Mouse (Mus musculus) heart, embryonic 15.5 days (tissue): ENCODE results near the gene Synpr. TPM values are rescaled to one million over a fixed set of nuclear protein-coding genes. Genes with fewer than 3 reads are reported as not detected.
"Not testable (repeated sequence)": the region's sequence is repeated elsewhere in the genome, so short reads cannot be mapped to it uniquely, and the experiment has no call there.

Source experiments
- ATAC-seq: fragments of 200-750 bp; cut with Nextera tagmentation; replicated peaks from 2 replicates; pipeline ENCODE4 v1.8.0; 2017; ENCODE audit warnings: low read depth, moderate TSS enrichment; ENCODE audit not compliant: insufficient number of reproducible peaks, insufficient read depth, low FRiP score
- H3K27ac ChIP-seq: fragments of 300-500 bp; sonication (generic); 2 replicates; pipeline ENCODE4 v1.5.1; 2015; ENCODE audit warnings: mild to moderate bottlenecking, inconsistent platforms
- H3K27me3 ChIP-seq: fragments of 300-500 bp; sonication (generic); 2 replicates; pipeline ENCODE4 v1.6.1; 2015; ENCODE audit warnings: inconsistent platforms
- H3K36me3 ChIP-seq: fragments of 300-500 bp; sonication (generic); 2 replicates; pipeline ENCODE4 v1.6.1; 2015; ENCODE audit warnings: mild to moderate bottlenecking, inconsistent platforms
- H3K4me1 ChIP-seq: fragments of 300-500 bp; sonication (generic); replicated peaks from 2 replicates; pipeline ENCODE4 v1.6.1; 2015; ENCODE audit warnings: inconsistent platforms
- H3K4me2 ChIP-seq: fragments of 300-500 bp; sonication (generic); 2 replicates; pipeline ENCODE4 v1.6.1; 2015; ENCODE audit warnings: inconsistent platforms, mild to moderate bottlenecking, moderate library complexity
- H3K4me3 ChIP-seq: fragments of 300-500 bp; sonication (generic); 2 replicates; pipeline ENCODE4 v1.5.1; 2015; ENCODE audit warnings: mild to moderate bottlenecking, inconsistent platforms
- H3K9ac ChIP-seq: fragments of 300-500 bp; sonication (generic); 2 replicates; pipeline ENCODE4 v1.6.1; 2015; ENCODE audit warnings: mild to moderate bottlenecking, inconsistent platforms
- H3K9me3 ChIP-seq: fragments of 300-500 bp; sonication (generic); replicated peaks from 2 replicates; pipeline ENCODE4 v1.6.1; 2016; ENCODE audit warnings: inconsistent platforms
- WGBS: fragments of 180-500 bp; shearing (Covaris S2); methylation state at CpG from one replicate; pipeline ENCODE4 v1.1.7; 2015; ENCODE audit warnings: mixed read lengths; 5-methylcytosine and 5-hydroxymethylcytosine counted together
- polyA plus RNA-seq: library from polyadenylated mRNA; unstranded; fragments of >200 nt; fragmentation: Nextera tagmentation; extraction: Ambion mirVana; gene quantifications from 2 replicates; pipeline ENCODE4 v1.2.1, GENCODE M21; 2015

The Synpr gene
- 0.77 and 1.2 TPM in 2 replicates for polyA plus RNA-seq

- Histone ChIP-seq H3K36me3 (no peaks in the 10 kb centered on the region), H3K27me3 (peaks cover 11% of the 10 kb centered on the region; the same call in 1 of the 2 replicates), H3K27ac (no peak within 1 kb of the TSS), H3K9me3 (no peaks in the 10 kb centered on the region), H3K4me2 (peak within 1 kb of the TSS; percentile 70), H3K4me1 (peaks cover 6% of the 10 kb centered on the region; the same call in 1 of the 2 replicates), H3K4me3 (peak within 1 kb of the TSS; percentile 41), H3K9ac (no peak within 1 kb of the TSS)
- WGBS = 3% methylated on average over 25 of the region's 27 CpGs
- ATAC-seq = peak; percentile 96
These were observed at the start of gene Synpr for GRCm38 (mm10) chr14:13284091-13284844. Synpr (plus strand) TSS chr14:13284780.

GRCm38 (mm10) chr14:13236929-13237328 is 47.7 kb upstream of the Synpr start:
- Histone ChIP-seq H3K36me3 (no peaks in the 10 kb centered on the region), H3K27me3 (no peaks in the 10 kb centered on the region), H3K4me1 (no peaks in the 10 kb centered on the region), H3K4me2 (no peak overlapping the region), H3K4me3 (no peak overlapping the region), H3K27ac (no peak overlapping the region), H3K9me3 (no peaks in the 10 kb centered on the region), H3K9ac (no peak overlapping the region)
- ATAC-seq = no peak
- 16% methylated on average over 1 of the region's 1 CpGs for WGBS

GRCm38 (mm10) chr14:13247431-13247830 is 37.1 kb upstream of the Synpr start:
- H3K27ac ChIP-seq = no peak overlapping the region
- ATAC-seq = no peak
- 60% methylated on average over 4 of the region's 4 CpGs for WGBS

GRCm38 (mm10) chr14:13249361-13249760 is 35.2 kb upstream of the Synpr start:
- ATAC-seq = no peak
- no peaks in the 10 kb centered on the region for H3K9me3 ChIP-seq
- H3K4me3 ChIP-seq = no peak overlapping the region
- no peaks in the 10 kb centered on the region for H3K4me1 ChIP-seq
- H3K27ac ChIP-seq = no peak overlapping the region
- H3K9ac ChIP-seq = no peak overlapping the region
- H3K36me3 ChIP-seq = no peaks in the 10 kb centered on the region
- no peaks in the 10 kb centered on the region for H3K27me3 ChIP-seq
- no peak overlapping the region for H3K4me2 ChIP-seq

More at GRCm38 (mm10) chr14:13247431-13247830, 37.1 kb upstream of the Synpr start:
- no peaks in the 10 kb centered on the region for H3K9me3 ChIP-seq
- H3K9ac ChIP-seq = no peak overlapping the region
- H3K4me1 ChIP-seq = no peaks in the 10 kb centered on the region
- no peak overlapping the region for H3K4me3 ChIP-seq
- H3K4me2 ChIP-seq = no peak overlapping the region
- no peaks in the 10 kb centered on the region for H3K36me3 ChIP-seq
- no peaks in the 10 kb centered on the region for H3K27me3 ChIP-seq

GRCm38 (mm10) chr14:13252594-13252993 is 32.0 kb upstream of the Synpr start:
- no peak overlapping the region for H3K4me3 ChIP-seq

GRCm38 (mm10) chr14:13254741-13255140 is 29.8 kb upstream of the Synpr start:
- H3K9me3 ChIP-seq, H3K4me3 ChIP-seq, ATAC-seq, H3K27me3 ChIP-seq, H3K9ac ChIP-seq, H3K4me2 ChIP-seq, H3K27ac ChIP-seq, H3K4me1 ChIP-seq, H3K36me3 ChIP-seq: not testable (repeated sequence)
- WGBS = 69% methylated on average over 2 of the region's 2 CpGs

More at GRCm38 (mm10) chr14:13252594-13252993, 32.0 kb upstream of the Synpr start:
- no peaks in the 10 kb centered on the region for H3K27me3 ChIP-seq
- H3K36me3 ChIP-seq = no peaks in the 10 kb centered on the region
- no peak overlapping the region for H3K9ac ChIP-seq
- WGBS = 76% methylated on average over 1 of the region's 1 CpGs
- H3K9me3 ChIP-seq = no peaks in the 10 kb centered on the region
- H3K4me1 ChIP-seq = no peaks in the 10 kb centered on the region
- no peak for ATAC-seq
- H3K4me2 ChIP-seq = no peak overlapping the region
- no peak overlapping the region for H3K27ac ChIP-seq

- no peak for ATAC-seq
- H3K9ac ChIP-seq = no peak overlapping the region
- 28% methylated on average over 1 of the region's 1 CpGs for WGBS
These were observed 22.2 kb upstream of the Synpr start for GRCm38 (mm10) chr14:13262406-13262805.

GRCm38 (mm10) chr14:13266331-13266730 is 18.2 kb upstream of the Synpr start:
- Histone ChIP-seq H3K36me3 (no peaks in the 10 kb centered on the region), H3K4me1 (no peaks in the 10 kb centered on the region), H3K27ac (no peak overlapping the region), H3K9ac (no peak overlapping the region), H3K9me3 (no peaks in the 10 kb centered on the region), H3K4me3 (no peak overlapping the region), H3K27me3 (no peaks in the 10 kb centered on the region), H3K4me2 (no peak overlapping the region)
- no peak for ATAC-seq
- 77% methylated on average over 2 of the region's 2 CpGs for WGBS

More at GRCm38 (mm10) chr14:13262406-13262805, 22.2 kb upstream of the Synpr start:
- Histone ChIP-seq H3K4me3 (no peak overlapping the region), H3K36me3 (no peaks in the 10 kb centered on the region), H3K27me3 (no peaks in the 10 kb centered on the region), H3K27ac (no peak overlapping the region), H3K4me1 (no peaks in the 10 kb centered on the region), H3K9me3 (no peaks in the 10 kb centered on the region), H3K4me2 (no peak overlapping the region)

- no peaks in the 10 kb centered on the region for H3K36me3 ChIP-seq
- H3K4me1 ChIP-seq = no peaks in the 10 kb centered on the region
- no peaks in the 10 kb centered on the region for H3K27me3 ChIP-seq
- no peak overlapping the region for H3K9ac ChIP-seq
- H3K27ac ChIP-seq = no peak overlapping the region
- H3K4me2 ChIP-seq = no peak overlapping the region
- no peak overlapping the region for H3K4me3 ChIP-seq
- WGBS = 72% methylated on average over 4 of the region's 4 CpGs
- ATAC-seq = no peak
- no peaks in the 10 kb centered on the region for H3K9me3 ChIP-seq
These were observed 17.4 kb upstream of the Synpr start for GRCm38 (mm10) chr14:13267181-13267580.

GRCm38 (mm10) chr14:13283211-13283610 is 1.4 kb upstream of the Synpr start:
- Histone ChIP-seq H3K4me3 (no peak overlapping the region), H3K27me3 (peaks cover 11% of the 10 kb centered on the region; the same call in 1 of the 2 replicates), H3K27ac (no peak overlapping the region), H3K9ac (no peak overlapping the region), H3K9me3 (no peaks in the 10 kb centered on the region), H3K4me1 (peaks cover 6% of the 10 kb centered on the region; the same call in 1 of the 2 replicates), H3K4me2 (no peak overlapping the region), H3K36me3 (no peaks in the 10 kb centered on the region)
- ATAC-seq = no peak
- WGBS = 74% methylated on average over 4 of the region's 4 CpGs

GRCm38 (mm10) chr14:13284845-13285198 is 242 bp downstream of the Synpr start:
- H3K9me3 ChIP-seq = no peaks in the 10 kb centered on the region
- H3K4me3 ChIP-seq = peak overlapping the region; percentile 41
- no peak overlapping the region for H3K27ac ChIP-seq
- H3K4me2 ChIP-seq = peak overlapping the region; percentile 70
- no peak for ATAC-seq
- no peaks in the 10 kb centered on the region for H3K36me3 ChIP-seq
- H3K9ac ChIP-seq = no peak overlapping the region
- H3K27me3 ChIP-seq = peaks cover 11% of the 10 kb centered on the region; the same call in 1 of the 2 replicates
- peaks cover 6% of the 10 kb centered on the region; the same call in 1 of the 2 replicates for H3K4me1 ChIP-seq
- 18% methylated on average over 13 of the region's 13 CpGs for WGBS
